Mouse (Mus musculus): ENCODE results near the gene Cyp2d22. TPM values are rescaled to one million over a fixed set of nuclear protein-coding genes. Genes with fewer than 3 reads are reported as not detected.

Gene Cyp2d22
- total RNA-seq, 1 experiment from 2014 or later: 48.4 TPM

Small RNA genes lying within 50 kb of the gene (microRNA-seq; reads per million reads assigned to microRNA genes)
- gene Gm25990 (0 reads per million in 2 experiments), gene Gm27331 (0 reads per million in 2 experiments), gene Mir7684 (0 reads per million in 2 experiments)

Other genes starting within 250 kb of the Cyp2d22 start
- 85.2 and 95.5 TPM in 2 replicates for gene Srebf2, start 233.1 kb downstream of the Cyp2d22 start, total RNA-seq (2021)
- 0.24 and 0.48 TPM in 2 replicates for gene Shisa8, start 167.4 kb downstream of the Cyp2d22 start, total RNA-seq (2021)
- 0.21 TPM in 1 of 2 replicates, not detected in the other for gene Tnfrsf13c, start 155.9 kb downstream of the Cyp2d22 start, total RNA-seq (2021)
- 5.9 and 7.5 TPM in 2 replicates for gene Cenpm, start 135.5 kb downstream of the Cyp2d22 start, total RNA-seq (2021)
- 0.62 TPM in 1 of 2 replicates, not detected in the other for gene 1500009C09Rik, start 127.9 kb downstream of the Cyp2d22 start, total RNA-seq (2021)
- 3.0 and 4.3 TPM in 2 replicates for gene Sept3, start 105.4 kb downstream of the Cyp2d22 start, total RNA-seq (2021)
- not detected in 2 replicates for gene Wbp2nl, start 81.3 kb downstream of the Cyp2d22 start, total RNA-seq (2021)
- gene Naga, start 41.3 kb downstream of the Cyp2d22 start, total RNA-seq (2021): 71.5 and 75.4 TPM in 2 replicates
- 0.49 and 1.0 TPM in 2 replicates for gene Pheta2, start 41.3 kb downstream of the Cyp2d22 start, total RNA-seq (2021)
- gene Smdt1, start 41.3 kb downstream of the Cyp2d22 start, total RNA-seq (2021): 176 and 192 TPM in 2 replicates
- 531 and 557 TPM in 2 replicates for gene Ndufa6, start 25.9 kb downstream of the Cyp2d22 start, total RNA-seq (2021)
- 0.27 TPM in 1 of 2 replicates, not detected in the other for gene Cyp2d11, start 13.8 kb upstream of the Cyp2d22 start, total RNA-seq (2021)
- 0.55 and 9.2 TPM in 2 replicates for gene Cyp2d10, start 26.9 kb upstream of the Cyp2d22 start, total RNA-seq (2021)
- 3.7 TPM in 1 of 2 replicates, not detected in the other for gene Cyp2d9, start 53.2 kb upstream of the Cyp2d22 start, total RNA-seq (2021)
- gene Cyp2d12, start 174.8 kb upstream of the Cyp2d22 start, total RNA-seq (2021): not detected in 2 replicates
- not detected in 2 replicates for gene Cyp2d34, start 240.7 kb upstream of the Cyp2d22 start, total RNA-seq (2021)

Measured in adrenal gland, postnatal 25 days (tissue).